Mouse (Mus musculus) CH12.LX (cell line): ENCODE data around the gene Itga9. TPM values are rescaled to one million over a fixed set of nuclear protein-coding genes. Genes with fewer than 3 reads are reported as not detected.

ENCODE experiments used
- DNase-seq: peaks from one replicate; pipeline ENCODE4 v3.0.0-alpha.2; 2013; ENCODE audit errors: extremely low read depth
- H3K27ac ChIP-seq: 2 replicates; pipeline ENCODE4 v1.5.1; 2012; ENCODE audit warnings: low read depth, mild to moderate bottlenecking, control low read depth, moderate library complexity; ENCODE audit not compliant: insufficient read depth
- H3K27me3 ChIP-seq: replicated peaks from 2 replicates; pipeline ENCODE3; 2012; ENCODE audit warnings: inconsistent platforms
- H3K36me3 ChIP-seq, 2 experiments: replicated peaks in 1 of 2; 2 replicates each; pipeline versions ENCODE3 to v1.6.1; 2012; ENCODE audit warnings: inconsistent platforms in 1 of 2, low read length in 1 of 2, mild to moderate bottlenecking in 1 of 2, mixed read lengths in 1 of 2, moderate library complexity in 1 of 2; ENCODE audit not compliant: control insufficient read depth in 1 of 2, insufficient read depth in 1 of 2
- H3K4me1 ChIP-seq, 2 experiments: 2 replicates each; pipeline ENCODE4 v1.6.1; 2012; ENCODE audit warnings: inconsistent platforms in 1 of 2, moderate library complexity in 1 of 2; ENCODE audit not compliant: insufficient read depth in 2 of 2, control insufficient read depth in 1 of 2
- H3K4me2 ChIP-seq: 2 replicates; pipeline ENCODE4 v1.6.1; 2012; ENCODE audit warnings: low read depth, mild to moderate bottlenecking, control low read depth; ENCODE audit not compliant: poor library complexity, insufficient read depth, severe bottlenecking
- H3K4me3 ChIP-seq, 3 experiments: fragments of 150-350 bp in 1 of 3; sonication (generic) in 1 of 3; replicated peaks in 1 of 3; 2 replicates each; pipeline versions ENCODE3 to v1.5.1; 2011 to 2012; ENCODE audit warnings: low read depth in 2 of 3, low read length in 2 of 3, mild to moderate bottlenecking in 2 of 3, moderate library complexity in 2 of 3, control low read depth in 1 of 3, improper control_type of control experiment in 1 of 3, inconsistent platforms in 1 of 3, mixed read lengths in 1 of 3; ENCODE audit not compliant: poor library complexity in 1 of 3
- H3K79me2 ChIP-seq: replicated peaks from 2 replicates; pipeline ENCODE4 v1.6.1; 2012; ENCODE audit warnings: mild to moderate bottlenecking, moderate library complexity; ENCODE audit not compliant: control insufficient read depth, poor library complexity, insufficient read depth, severe bottlenecking; ENCODE audit errors: extremely low read depth
- H3K9ac ChIP-seq: 2 replicates; pipeline ENCODE4 v1.6.1; 2012; ENCODE audit warnings: low read depth, mild to moderate bottlenecking, control low read depth, moderate library complexity; ENCODE audit not compliant: insufficient read depth
- H3K9me3 ChIP-seq: replicated peaks from 2 replicates; pipeline ENCODE3; 2012; ENCODE audit warnings: low read length, inconsistent platforms, mixed read lengths
- BHLHE40 ChIP-seq: IDR thresholded peaks from 2 replicates; pipeline ENCODE4 v1.6.1; 2011; ENCODE audit warnings: mild to moderate bottlenecking, low read depth, low read length, improper control_type of control experiment
- CHD1 ChIP-seq: IDR thresholded peaks from 2 replicates; pipeline ENCODE4 v1.6.1; 2012; ENCODE audit warnings: low read depth, low read length, improper control_type of control experiment, inconsistent platforms
- CHD2 ChIP-seq: IDR thresholded peaks from 2 replicates; pipeline ENCODE4 v1.6.1; 2011; ENCODE audit warnings: low read length, improper control_type of control experiment
- E2F4 ChIP-seq: IDR thresholded peaks from 2 replicates; pipeline ENCODE4 v1.6.1; 2011; ENCODE audit warnings: low read depth, low read length, improper control_type of control experiment; ENCODE audit not compliant: insufficient replicate concordance
- ELF1 ChIP-seq: IDR thresholded peaks from 2 replicates; pipeline ENCODE4 v1.6.1; 2014; ENCODE audit warnings: low read depth, mild to moderate bottlenecking, inconsistent platforms, low read length, improper control_type of control experiment
- EP300 ChIP-seq: IDR thresholded peaks from 2 replicates; pipeline ENCODE4 v1.6.1; 2011; ENCODE audit warnings: low read length, improper control_type of control experiment
- ETS1 ChIP-seq: conservative IDR thresholded peaks from 2 replicates; pipeline ENCODE4 v1.6.1; 2012; ENCODE audit warnings: low read depth, mild to moderate bottlenecking, inconsistent platforms, low read length, improper control_type of control experiment, moderate library complexity
- JUN ChIP-seq: IDR thresholded peaks from 2 replicates; pipeline ENCODE4 v1.6.1; 2011; ENCODE audit warnings: low read depth, mild to moderate bottlenecking, low read length, improper control_type of control experiment, moderate library complexity; ENCODE audit not compliant: insufficient read depth
- MAFK ChIP-seq: IDR thresholded peaks from 2 replicates; pipeline ENCODE4 v1.6.1; 2011; ENCODE audit warnings: low read length, improper control_type of control experiment; ENCODE audit not compliant: insufficient replicate concordance
- MAX ChIP-seq: IDR thresholded peaks from 2 replicates; pipeline ENCODE4 v1.6.1; 2011; ENCODE audit warnings: low read length, improper control_type of control experiment
- MAZ ChIP-seq: IDR thresholded peaks from 2 replicates; pipeline ENCODE4 v1.6.1; 2012; ENCODE audit warnings: low read depth, mild to moderate bottlenecking, inconsistent platforms, low read length, improper control_type of control experiment, moderate library complexity
- MEF2A ChIP-seq: IDR thresholded peaks from 2 replicates; pipeline ENCODE4 v1.6.1; 2014; ENCODE audit warnings: low read depth, mild to moderate bottlenecking, inconsistent platforms, low read length, improper control_type of control experiment, borderline replicate concordance
- MYC ChIP-seq: IDR thresholded peaks from 2 replicates; pipeline ENCODE4 v1.6.1; 2011; ENCODE audit warnings: low read depth, mild to moderate bottlenecking, improper control_type of control experiment, low read length
- NELFE ChIP-seq: IDR thresholded peaks from 2 replicates; pipeline ENCODE4 v1.6.1; 2011; ENCODE audit warnings: low read depth, low read length, improper control_type of control experiment
- PAX5 ChIP-seq: IDR thresholded peaks from 2 replicates; pipeline ENCODE4 v1.6.1; 2012; ENCODE audit warnings: low read length, inconsistent platforms, mixed read lengths
- POLR2A ChIP-seq: IDR thresholded peaks from 2 replicates; pipeline ENCODE4 v1.6.1; 2011; ENCODE audit warnings: low read depth, mild to moderate bottlenecking, improper control_type of control experiment, low read length
- POLR2AphosphoS2 ChIP-seq: IDR thresholded peaks from 2 replicates; pipeline ENCODE4 v1.6.1; 2011; ENCODE audit warnings: low read depth, low read length, improper control_type of control experiment
- SIN3A ChIP-seq: IDR thresholded peaks from 2 replicates; pipeline ENCODE4 v1.6.1; 2012; ENCODE audit warnings: low read length, improper control_type of control experiment, inconsistent platforms
- TCF12 ChIP-seq: IDR thresholded peaks from 2 replicates; pipeline ENCODE4 v1.6.1; 2014; ENCODE audit warnings: low read depth, mild to moderate bottlenecking, inconsistent platforms, low read length, improper control_type of control experiment
- USF1 ChIP-seq: IDR thresholded peaks from 2 replicates; pipeline ENCODE4 v1.6.1; 2014; ENCODE audit warnings: low read depth, mild to moderate bottlenecking, inconsistent platforms, low read length, improper control_type of control experiment
- USF2 ChIP-seq: conservative IDR thresholded peaks from 2 replicates; pipeline ENCODE4 v1.6.1; 2011; ENCODE audit warnings: low read depth, low read length, improper control_type of control experiment
- ZC3H11A ChIP-seq: IDR thresholded peaks from 2 replicates; pipeline ENCODE4 v1.6.1; 2012; ENCODE audit warnings: low read depth, mild to moderate bottlenecking, inconsistent platforms, low read length, improper control_type of control experiment
- ZMIZ1 ChIP-seq: IDR thresholded peaks from 2 replicates; pipeline ENCODE4 v1.6.1; 2012; ENCODE audit warnings: low read depth, mild to moderate bottlenecking, inconsistent platforms, low read length, improper control_type of control experiment
- dilution Hi-C: fragments of 300-500 bp; cut with MboI; formaldehyde crosslinking; loops from 2 replicates; pipeline ENCODE4 v1.14.3; 2020; ENCODE audit warnings: low sequenced_read_pairs; ENCODE audit not compliant: extremely low pct_unique_long_range_greater_than_20kb, extremely low pct_ligation_motif_present
- in situ Hi-C: fragments of 300-500 bp; cut with MboI; formaldehyde crosslinking; loops from 3 replicates; pipeline ENCODE4 v1.14.3; 2019; ENCODE audit warnings: low sequenced_read_pairs, low pct_ligation_motif_present, low pct_unique_long_range_greater_than_20kb, mixed read lengths
- polyA plus RNA-seq: library from polyadenylated mRNA; unstranded; fragments of >175 nt; gene quantifications from 2 replicates; pipeline ENCODE4 v1.2.1, GENCODE M21; 2012; ENCODE audit warnings: low read depth; ENCODE audit not compliant: insufficient read length
- total RNA-seq, 2 experiments: library from RNA; depleted of rRNA; stranded (reverse); fragments of 300-350 nt in 1 of 2; fragments of >200 nt in 1 of 2; gene quantifications; 2 replicates each; pipeline ENCODE4 v1.2.3; 2012 to 2014

Gene Itga9
- total and polyA plus RNA-seq, 3 experiments, result 0.19 TPM; not detected in 2

DNA sequence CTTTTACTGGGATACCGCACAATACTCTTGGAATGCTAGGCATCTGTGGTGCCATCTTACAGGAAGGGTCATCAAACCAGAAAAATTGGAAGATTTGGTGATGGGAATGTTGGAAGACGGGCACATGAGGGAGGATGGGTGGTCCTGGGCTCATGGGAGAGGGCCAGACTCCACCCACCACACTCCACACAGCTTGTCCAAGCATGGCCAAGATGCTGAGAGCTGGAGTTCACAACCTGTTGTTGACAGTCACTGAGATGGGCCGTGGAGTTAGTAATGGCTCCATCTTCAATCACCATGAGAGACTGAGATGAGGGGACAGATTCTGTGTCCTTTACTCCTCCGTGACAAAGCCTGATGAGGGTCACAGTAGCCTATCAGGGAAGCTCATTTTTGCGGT is 207.0 kb downstream of the Itga9 start:
- dilution Hi-C loops (no loop called here), in situ Hi-C loops (no loop called here)
- no peak overlapping the region for H3K4me2 ChIP-seq
- H3K9ac ChIP-seq, result no peak overlapping the region
- H3K27ac ChIP-seq, result no peak overlapping the region
- TF ChIP-seq CHD1 (no peak), MEF2A (no peak), SIN3A (no peak), TCF12 (no peak), MAX (no peak), E2F4 (no peak), MAZ (no peak), ELF1 (no peak), MAFK (no peak), BHLHE40 (no peak), USF1 (no peak), POLR2A (no peak), ETS1 (no peak), CHD2 (no peak), ZMIZ1 (no peak), EP300 (no peak), JUN (no peak), NELFE (no peak)
- peaks cover 9% of the 10 kb centered on the region for H3K9me3 ChIP-seq
- H3K36me3 ChIP-seq, result no peaks in the 10 kb centered on the region
- H3K4me1 ChIP-seq, result peaks cover 0 to 12% of the 10 kb centered on the region in 2 experiments; a peak in 2 of 4 replicates
- no peak for DNase-seq
- H3K79me2 ChIP-seq, result no peaks in the 10 kb centered on the region
- H3K27me3 ChIP-seq, result peaks cover 3% of the 10 kb centered on the region
- no peak overlapping the region for H3K4me3 ChIP-seq

DNA sequence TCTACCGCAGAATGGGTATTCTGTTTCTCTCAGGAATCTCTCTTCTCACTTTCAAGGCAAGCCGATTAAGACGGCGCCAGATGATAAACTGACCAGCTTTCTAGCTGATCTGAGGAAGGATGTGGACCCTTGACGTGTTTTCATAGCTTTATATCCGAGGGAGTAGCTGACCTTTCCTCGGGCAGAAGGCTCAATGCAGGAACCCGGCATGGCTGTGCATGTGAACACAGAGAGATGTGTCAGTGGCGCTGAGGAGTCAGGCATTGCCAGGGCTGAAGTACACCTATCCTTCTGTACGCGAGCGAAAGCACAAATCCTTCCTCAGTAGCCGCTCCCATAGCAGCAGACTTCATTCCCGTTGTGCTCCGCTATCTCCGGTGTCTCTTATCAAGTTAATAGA is 207.6 kb downstream of the Itga9 start:
- in situ Hi-C loops, result no loop called here
- no peak for DNase-seq
- Histone ChIP-seq H3K27ac (no peak overlapping the region), H3K9me3 (peaks cover 9% of the 10 kb centered on the region), H3K4me1 (peaks cover 0 to 16% of the 10 kb centered on the region in 2 experiments; a peak in 2 of 4 replicates), H3K27me3 (peaks cover 6% of the 10 kb centered on the region), H3K36me3 (no peaks in the 10 kb centered on the region), H3K9ac (no peak overlapping the region), H3K79me2 (no peaks in the 10 kb centered on the region), H3K4me3 (no peak overlapping the region), H3K4me2 (no peak overlapping the region)
- TF ChIP-seq POLR2A (no peak), USF2 (no peak), BHLHE40 (no peak), USF1 (no peak), MAZ (no peak), PAX5 (no peak), E2F4 (no peak), POLR2AphosphoS2 (no peak), MYC (no peak), ETS1 (no peak), ELF1 (no peak), ZC3H11A (no peak)
- dilution Hi-C loops, result no loop called here
